Mouse (Mus musculus) kidney, postnatal 25 days (tissue): ENCODE data around the gene Polr2i.
A peak's percentile ranks its signal among the peaks of the same experiment; 100 is the strongest.
"Not testable (repeated sequence)": the region's sequence is repeated elsewhere in the genome, so short reads cannot be mapped to it uniquely, and the experiment has no call there.

ENCODE experiments used
- DNase-seq, 2 experiments: peaks; one replicate each; pipeline ENCODE4 v3.0.0; 2021; ENCODE audit warnings: mixed read lengths in 2 of 2

Polr2i gene

GRCm38 (mm10) chr7:30205383-30205782, 26.4 kb upstream of the Polr2i start:
- peak; percentile 68 to 86 for DNase-seq

DNA sequence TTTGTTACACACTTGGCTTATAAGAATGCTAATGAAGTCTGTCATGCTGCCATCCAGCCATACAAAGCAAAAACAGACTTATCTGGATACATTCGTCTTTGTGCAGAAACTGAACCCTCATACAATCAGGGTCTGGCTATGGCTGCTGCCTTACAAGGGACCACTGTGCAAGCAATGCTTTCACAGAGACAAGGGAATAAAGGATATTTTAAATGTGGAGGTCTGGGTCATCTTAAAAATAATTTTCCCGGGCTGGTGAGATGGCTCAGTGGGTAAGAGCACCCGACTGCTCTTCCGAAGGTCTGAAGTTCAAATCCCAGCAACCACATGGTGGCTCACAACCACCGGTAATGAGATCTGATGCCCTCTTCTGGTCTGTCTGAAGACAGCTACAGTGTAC, 25.4 kb upstream of the Polr2i start:
- DNase-seq: not testable (repeated sequence)

DNA sequence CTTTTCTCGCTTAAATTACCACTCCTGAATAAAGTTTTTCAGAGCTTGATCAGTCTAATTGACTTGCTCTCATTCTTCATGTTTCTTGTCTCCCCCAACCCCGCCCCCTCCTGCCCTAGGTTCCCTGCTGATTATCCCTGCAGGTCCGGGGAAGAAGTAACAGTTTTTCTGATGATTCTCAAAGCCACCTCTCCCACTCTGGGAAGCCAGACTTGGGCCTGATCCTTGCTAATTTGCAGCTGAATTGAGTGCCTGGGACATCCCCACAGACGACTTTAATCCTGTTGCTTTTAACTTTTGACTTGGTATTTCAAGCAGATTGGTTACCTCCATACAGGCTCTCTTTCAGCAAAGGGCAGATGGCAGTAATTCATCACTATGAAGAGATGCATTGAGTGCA, 20.7 kb upstream of the Polr2i start:
- no peak for DNase-seq

DNA sequence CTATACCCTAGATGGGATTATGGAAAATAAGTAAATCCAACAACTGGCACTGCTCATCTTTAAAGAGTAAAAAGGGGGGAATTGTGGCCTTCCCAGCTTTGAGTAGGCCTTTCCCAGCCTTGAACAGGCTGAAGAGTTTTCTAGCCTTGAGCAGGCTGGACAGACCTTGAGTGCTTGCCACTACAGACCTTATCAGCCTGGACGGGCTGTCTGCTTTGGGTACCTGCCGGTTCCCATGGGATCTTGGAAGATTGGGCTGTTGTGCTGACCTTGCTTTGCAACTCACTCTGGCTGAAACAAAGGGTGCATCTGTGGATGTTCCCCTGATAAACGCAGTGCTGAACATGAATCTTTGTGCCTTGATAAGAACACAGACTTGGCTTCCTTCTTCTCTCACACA, 17.9 kb upstream of the Polr2i start:
- DNase-seq: no peak

DNA sequence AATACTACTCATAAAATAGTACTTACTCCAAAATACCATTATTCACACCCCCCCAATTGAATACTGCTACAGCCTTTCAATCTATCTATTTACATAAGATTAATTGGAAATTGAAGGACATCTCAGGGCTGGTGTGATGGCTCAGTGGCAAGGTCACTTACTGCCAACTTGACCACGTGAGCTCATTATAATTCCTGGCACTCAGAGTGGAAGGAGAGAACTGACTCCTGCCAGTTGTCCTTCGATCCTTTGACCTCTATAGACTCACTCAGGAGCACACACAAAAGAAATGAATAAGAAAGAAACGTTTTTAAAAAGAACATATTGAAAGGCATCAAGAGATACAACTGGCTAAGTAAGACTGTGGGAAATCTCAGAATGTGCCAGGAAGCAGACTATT, 15.9 kb upstream of the Polr2i start:
- peak; percentile 51 to 71 for DNase-seq

GRCm38 (mm10) chr7:30216723-30217151, 15.0 kb upstream of the Polr2i start:
- DNase-seq: peak; percentile 85 to 86

DNA sequence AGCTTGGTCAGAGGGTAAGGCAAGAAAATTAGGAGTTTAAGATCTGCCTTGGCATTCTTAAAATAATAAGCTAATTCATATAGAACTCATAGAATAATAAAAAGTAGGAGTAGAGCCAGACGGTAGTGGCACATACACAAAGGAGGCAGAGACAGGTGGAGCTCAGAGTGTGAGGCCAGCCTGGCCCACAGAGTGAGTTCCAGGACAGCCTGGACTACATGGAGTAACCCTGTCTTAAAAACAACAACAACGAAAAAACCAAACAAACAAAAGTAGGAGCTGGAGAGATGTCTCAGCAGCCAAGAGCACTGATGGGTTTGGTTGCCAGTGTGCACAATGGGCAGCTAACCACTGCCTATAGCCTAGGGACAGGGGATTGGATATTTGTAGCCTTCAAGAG, 14.5 kb upstream of the Polr2i start:
- DNase-seq: no peak

- peak; percentile 84 to 91 for DNase-seq
Observed at GRCm38 (mm10) chr7:30219293-30220007, 12.3 kb upstream of the Polr2i start.

DNA sequence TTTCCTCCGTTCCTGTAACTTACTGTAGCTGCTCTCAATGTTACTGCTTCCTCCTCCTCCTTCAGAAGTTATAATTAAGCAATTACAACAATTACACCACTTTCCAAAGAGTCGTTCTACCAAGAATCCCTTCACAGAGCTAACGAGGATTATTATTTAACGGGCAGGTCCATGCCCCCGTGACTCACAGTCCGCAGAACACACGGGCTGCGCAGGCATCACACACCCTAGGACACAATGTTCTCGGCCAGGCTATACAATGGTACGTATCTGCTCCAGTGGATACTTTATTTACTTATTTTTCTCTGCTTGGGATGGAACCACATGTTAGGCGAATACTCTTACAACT, 11.8 kb upstream of the Polr2i start:
- DNase-seq: peak; percentile 57 to 88

- DNase-seq: no peak
Observed at GRCm38 (mm10) chr7:30221433-30221832, 10.3 kb upstream of the Polr2i start.

DNA sequence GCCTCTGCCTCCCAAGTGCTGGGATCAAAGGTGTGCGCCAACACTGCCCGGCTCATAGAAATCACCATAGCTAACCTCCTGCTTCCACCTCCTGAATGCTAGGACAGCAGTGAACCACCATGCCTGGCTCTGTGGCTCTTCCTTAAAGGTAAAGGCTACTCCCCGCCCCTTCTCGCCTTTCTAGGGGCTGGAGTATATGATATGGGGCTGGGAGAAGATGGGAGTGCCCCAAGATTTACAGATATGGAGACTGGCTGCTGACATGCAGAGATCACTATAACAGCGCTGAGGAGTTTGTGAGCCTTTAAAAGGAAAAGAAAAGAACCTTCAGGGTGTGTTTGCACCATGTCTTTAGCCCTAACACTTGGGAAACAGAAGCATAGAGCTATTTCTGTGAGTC, 9.5 kb upstream of the Polr2i start:
- no peak for DNase-seq

- DNase-seq: no peak
Observed at GRCm38 (mm10) chr7:30224206-30224605, 7.5 kb upstream of the Polr2i start.

GRCm38 (mm10) chr7:30231328-30231668, 450 bp upstream of the Polr2i start:
- DNase-seq: peak in 1 of 2 experiments; percentile 69

DNA sequence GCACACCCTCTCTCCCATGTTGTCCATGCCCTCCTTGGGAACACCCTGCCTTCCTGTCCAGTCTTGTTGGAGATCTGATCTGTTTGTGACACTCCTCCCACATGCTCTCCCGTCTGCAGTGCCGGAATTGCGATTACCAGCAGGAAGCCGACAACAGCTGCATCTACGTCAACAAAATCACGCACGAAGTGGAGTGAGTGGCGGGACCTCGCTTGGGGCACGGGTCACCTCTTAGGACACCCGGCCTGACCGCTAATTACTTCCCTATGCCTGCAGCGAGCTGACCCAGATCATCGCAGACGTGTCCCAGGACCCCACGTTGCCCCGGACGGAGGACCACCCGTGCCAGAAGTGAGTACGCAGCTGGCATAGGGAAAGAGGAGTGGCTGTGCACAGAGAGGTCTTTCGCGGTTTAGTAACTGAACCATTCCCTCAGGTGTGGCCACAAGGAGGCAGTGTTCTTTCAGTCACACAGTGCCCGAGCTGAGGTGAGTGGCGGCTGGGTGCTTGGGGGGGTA, 942 bp downstream of the Polr2i start:
- DNase-seq: peak; percentile 76 to 80

GRCm38 (mm10) chr7:30233387-30233786, 1.6 kb downstream of the Polr2i start:
- DNase-seq: peak; percentile 41 to 64

GRCm38 (mm10) chr7:30234276-30234858, 2.6 kb downstream of the Polr2i start:
- peak; percentile 81 to 94 for DNase-seq

- DNase-seq: no peak
Observed at GRCm38 (mm10) chr7:30235091-30235490, 3.3 kb downstream of the Polr2i start.

DNA sequence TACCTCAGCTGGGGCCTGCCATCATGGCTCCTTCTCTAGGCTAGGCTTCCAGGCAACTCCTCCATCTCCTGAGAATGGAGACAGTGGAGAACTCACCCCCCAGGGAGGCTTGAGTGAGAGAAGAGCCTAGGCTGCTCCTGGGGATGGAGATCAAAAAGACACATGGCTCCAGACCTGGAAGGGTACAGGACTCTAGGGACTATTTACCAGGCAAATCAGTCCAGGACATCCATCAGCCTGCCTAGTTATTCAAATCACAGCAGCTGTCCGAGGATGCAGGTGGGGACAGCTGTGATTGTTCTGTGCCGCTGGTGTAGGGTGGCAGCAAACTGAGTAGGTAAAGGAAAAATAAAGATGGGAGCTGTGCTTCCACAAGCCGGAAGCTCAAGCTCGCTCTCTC, 3.9 kb downstream of the Polr2i start, which contains the start of gene Ovol3:
Gene Ovol3, minus strand, starts transcription at position 101 of the 400 bp plus-strand sequence.
- DNase-seq: no peak

GRCm38 (mm10) chr7:30237374-30237773, 5.6 kb downstream of the Polr2i start:
- DNase-seq: not testable (repeated sequence)

DNA sequence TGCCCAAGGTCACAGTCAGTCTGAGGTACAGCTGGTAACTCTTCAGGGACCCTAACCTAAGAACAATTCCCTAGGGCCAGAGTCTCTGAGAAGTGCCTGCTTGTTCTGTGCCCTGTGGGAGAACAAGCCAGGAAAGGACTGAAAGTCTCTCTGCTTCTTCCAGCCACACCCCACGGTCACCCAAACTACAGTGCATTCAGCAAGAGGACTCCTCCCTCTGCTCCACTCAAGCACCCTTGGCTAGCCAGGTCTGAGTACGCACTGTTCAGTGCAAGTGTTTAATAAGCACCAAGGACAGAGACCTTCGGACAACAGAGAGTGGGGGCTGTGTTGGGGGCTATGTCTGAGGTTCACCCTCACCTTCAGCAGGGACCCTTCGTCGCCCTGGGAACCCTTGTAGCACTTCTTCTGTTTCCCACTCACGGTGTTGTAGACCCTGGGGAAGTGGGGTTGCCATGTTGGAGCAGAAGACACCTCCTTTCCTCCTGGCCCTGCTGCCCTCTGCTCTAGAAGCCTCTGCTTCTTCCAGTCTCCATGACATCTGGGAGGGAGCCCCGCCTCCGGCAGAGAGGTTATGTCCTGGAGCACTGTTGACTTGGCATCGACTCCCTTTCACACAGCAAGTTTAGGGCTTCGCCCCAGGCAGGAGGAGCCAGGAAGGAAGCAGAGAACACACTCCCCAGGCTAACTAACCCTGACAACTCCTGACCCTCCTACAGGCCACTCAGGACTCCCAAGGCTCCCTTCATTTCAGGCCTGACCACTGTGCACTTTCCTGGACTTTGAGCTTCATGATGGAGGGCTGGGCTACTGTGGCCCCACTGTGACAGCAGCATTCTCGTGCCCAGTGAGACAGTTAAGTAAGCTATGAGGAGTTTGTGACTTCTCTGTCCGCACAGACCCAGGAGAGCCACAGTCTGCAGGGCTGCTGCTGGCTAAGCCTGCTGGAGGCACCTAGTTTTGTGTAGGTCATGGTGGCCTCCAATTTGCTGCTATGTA, 20.5 kb downstream of the Polr2i start:
- DNase-seq: peak; percentile 58 to 88

DNA sequence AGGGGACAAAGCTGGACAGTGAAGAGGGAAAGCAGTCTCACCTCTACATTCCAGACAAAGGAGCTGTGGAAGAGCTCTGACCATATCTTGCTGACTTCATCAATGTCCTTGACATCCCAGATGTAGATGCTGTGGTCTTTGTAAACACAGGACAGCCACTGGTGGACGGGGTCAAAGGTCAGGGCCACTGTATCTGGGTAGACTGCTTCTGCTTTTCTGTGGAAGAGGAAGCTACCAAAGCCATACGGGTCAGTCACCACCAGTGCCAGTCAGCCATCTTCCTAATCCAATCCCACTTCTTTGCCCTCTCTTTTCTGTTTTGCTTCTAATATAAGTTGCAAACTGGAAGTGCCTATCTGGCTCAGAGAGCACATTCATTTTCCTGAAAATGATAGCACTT, 33.3 kb downstream of the Polr2i start:
- DNase-seq: no peak

GRCm38 (mm10) chr7:30265531-30265930, 33.8 kb downstream of the Polr2i start:
- no peak for DNase-seq

- DNase-seq: no peak
Observed at GRCm38 (mm10) chr7:30265935-30266334, 34.2 kb downstream of the Polr2i start.
